ENCODE assay signal across 16 mouse cellular contexts in genomic region chr11:81522927-81523326, GRCm38 (mm10).
DNase-seq lines count a peak whose midpoint lies in the region; ATAC-seq lines count a peak whose summit lies in the region.
"Had no signal": no experiment of that assay in that cellular context is flagged by ENCODE, and none has a peak within 500 bp of the region (broad histone marks: within the 10 kb centered on the region; RNA-seq: fewer than 3 reads in every experiment).

No protein-coding gene starts in this region.

- no peak for DNase-seq in forebrain, embryonic 10.5 days (ENCODE audit: extremely low spot score, low spot score)
- peak; percentile 30 to 78 for DNase-seq in layer of hippocampus, adult 18-20 months (ENCODE audit: low spot score in 2 of 2)
- DNase-seq in layer of hippocampus, postnatal 10 days (ENCODE audit: low spot score in 2 of 2), result no peak
- peak; percentile 21 for DNase-seq in 3T3-L1 (ENCODE audit: low read depth, low spot score)
- peak; percentile 50 for DNase-seq in forebrain, embryonic 14.5 days (ENCODE audit: low spot score)
- no peak for DNase-seq in kidney, adult 18-20 months
- no peak for DNase-seq in liver, embryonic 11.5 days (ENCODE audit: low spot score)
- DNase-seq: adrenal gland, postnatal 25 days; cerebellum, adult 9-11 months; gastrocnemius, postnatal 10 days; kidney, adult 2 months; kidney, postnatal 25 days; liver, embryonic 13.5 days; thymus, postnatal 4 days had no signal

- WGBS in forebrain, embryonic 10.5 days, result 68% methylated on average over 1 of the region's 1 CpGs
- 20% methylated on average over 1 of the region's 1 CpGs for WGBS in forebrain, embryonic 16.5 days
- 59% methylated on average over 1 of the region's 1 CpGs for WGBS in forebrain, embryonic 14.5 days
- 77% methylated on average over 1 of the region's 1 CpGs for WGBS in liver, embryonic 11.5 days

- no peaks in the 10 kb centered on the region for H3K9me3 ChIP-seq in forebrain, embryonic 10.5 days
- no peaks in the 10 kb centered on the region for H3K9me3 ChIP-seq in forebrain, embryonic 16.5 days (ENCODE audit: control insufficient read depth, low read length)
- no peaks in the 10 kb centered on the region for H3K9me3 ChIP-seq in forebrain, embryonic 14.5 days (replicated peaks; ENCODE audit: control insufficient read depth, low read length)
- no peaks in the 10 kb centered on the region for H3K9me3 ChIP-seq in liver, embryonic 11.5 days (ENCODE audit: control insufficient read depth, low read length)
- H3K9me3 ChIP-seq: liver, embryonic 13.5 days had no signal

- no peaks in the 10 kb centered on the region for H3K36me3 ChIP-seq in forebrain, embryonic 10.5 days (replicated peaks)
- no peaks in the 10 kb centered on the region for H3K36me3 ChIP-seq in forebrain, embryonic 16.5 days (ENCODE audit: control insufficient read depth, insufficient read depth)
- no peaks in the 10 kb centered on the region for H3K36me3 ChIP-seq in forebrain, embryonic 14.5 days (ENCODE audit: control insufficient read depth, insufficient read depth, low read length)
- H3K36me3 ChIP-seq in liver, embryonic 11.5 days (ENCODE audit: control insufficient read depth, insufficient read depth, low read length), result no peaks in the 10 kb centered on the region
- H3K36me3 ChIP-seq: liver, embryonic 13.5 days had no signal

- no peak overlapping the region for H3K4me3 ChIP-seq in forebrain, embryonic 10.5 days
- no peak overlapping the region for H3K4me3 ChIP-seq in forebrain, embryonic 16.5 days (replicated peaks; ENCODE audit: low read length)
- no peak overlapping the region for H3K4me3 ChIP-seq in forebrain, embryonic 14.5 days (ENCODE audit: low read depth, low read length)
- no peak overlapping the region for H3K4me3 ChIP-seq in liver, embryonic 11.5 days (ENCODE audit: low read depth, low read length)
- H3K4me3 ChIP-seq: liver, embryonic 13.5 days had no signal

- H3K27ac ChIP-seq in forebrain, embryonic 10.5 days, result peak overlapping the region; percentile 32; the same call in 1 of the 2 replicates
- no peak overlapping the region for H3K27ac ChIP-seq in forebrain, embryonic 16.5 days (ENCODE audit: low read length)
- peak overlapping the region; percentile 40; the same call in 1 of the 2 replicates for H3K27ac ChIP-seq in forebrain, embryonic 14.5 days (ENCODE audit: low read depth, low read length)
- H3K27ac ChIP-seq in liver, embryonic 11.5 days (ENCODE audit: low read depth, low read length), result no peak overlapping the region
- H3K27ac ChIP-seq: liver, embryonic 13.5 days had no signal

- peaks cover 39% of the 10 kb centered on the region for H3K4me1 ChIP-seq in forebrain, embryonic 10.5 days
- peaks cover 22% of the 10 kb centered on the region for H3K4me1 ChIP-seq in forebrain, embryonic 16.5 days (replicated peaks; ENCODE audit: control insufficient read depth, insufficient read depth, low read length)
- H3K4me1 ChIP-seq in forebrain, embryonic 14.5 days (ENCODE audit: control insufficient read depth, insufficient read depth, low read length), result peaks cover 28% of the 10 kb centered on the region
- H3K4me1 ChIP-seq in liver, embryonic 11.5 days (replicated peaks; ENCODE audit: control insufficient read depth, insufficient read depth, low read length), result no peaks in the 10 kb centered on the region
- H3K4me1 ChIP-seq: liver, embryonic 13.5 days had no signal

- ATAC-seq in forebrain, embryonic 16.5 days, result no peak
- ATAC-seq in forebrain, embryonic 14.5 days, result peak; percentile 33; the same call in 1 of the 2 replicates
- no peak for ATAC-seq in liver, embryonic 11.5 days (replicated peaks; ENCODE audit: low FRiP score)
- ATAC-seq: lung, postnatal 0 days had no signal

- no peak overlapping the region for H3K4me2 ChIP-seq in forebrain, embryonic 16.5 days (ENCODE audit: low read length)
- H3K4me2 ChIP-seq in forebrain, embryonic 14.5 days (ENCODE audit: low read length), result no peak overlapping the region
- no peak overlapping the region for H3K4me2 ChIP-seq in liver, embryonic 11.5 days
- H3K4me2 ChIP-seq: liver, embryonic 13.5 days had no signal

- peaks cover 17% of the 10 kb centered on the region for H3K27me3 ChIP-seq in forebrain, embryonic 10.5 days (ENCODE audit: poor library complexity, severe bottlenecking)
- H3K27me3 ChIP-seq in forebrain, embryonic 16.5 days (replicated peaks; ENCODE audit: control insufficient read depth, insufficient read depth, low read length), result no peaks in the 10 kb centered on the region
- H3K27me3 ChIP-seq in forebrain, embryonic 14.5 days (replicated peaks; ENCODE audit: control insufficient read depth, insufficient read depth, low read length), result no peaks in the 10 kb centered on the region
- H3K27me3 ChIP-seq in liver, embryonic 11.5 days (replicated peaks; ENCODE audit: control insufficient read depth, insufficient read depth, low read length), result no peaks in the 10 kb centered on the region
- H3K27me3 ChIP-seq: liver, embryonic 13.5 days had no signal

- no peak overlapping the region for H3K9ac ChIP-seq in forebrain, embryonic 16.5 days (replicated peaks; ENCODE audit: low read depth, low read length)
- no peak overlapping the region for H3K9ac ChIP-seq in forebrain, embryonic 14.5 days (ENCODE audit: low read length)
- no peak overlapping the region for H3K9ac ChIP-seq in liver, embryonic 11.5 days (ENCODE audit: low read depth, low read length)
- H3K9ac ChIP-seq: liver, embryonic 13.5 days had no signal

Comparison
In these comparisons a context has a peak if more than half of its experiments do, and no peak if none do; other contexts are left out.
1. DNase-seq: peak in layer of hippocampus, adult 18-20 months (2 of 2), 3T3-L1 (single experiment) and forebrain, embryonic 14.5 days (single experiment); none in forebrain, embryonic 10.5 days (single experiment), layer of hippocampus, postnatal 10 days (0 of 2), kidney, adult 18-20 months (single experiment) and liver, embryonic 11.5 days (single experiment).
2. H3K27ac ChIP-seq: peak in forebrain, embryonic 10.5 days (single experiment) and forebrain, embryonic 14.5 days (single experiment); none in forebrain, embryonic 16.5 days (single experiment) and liver, embryonic 11.5 days (single experiment).